Comparison of ENCODE assay signal across 9 mouse cellular contexts in the genomic region with DNA sequence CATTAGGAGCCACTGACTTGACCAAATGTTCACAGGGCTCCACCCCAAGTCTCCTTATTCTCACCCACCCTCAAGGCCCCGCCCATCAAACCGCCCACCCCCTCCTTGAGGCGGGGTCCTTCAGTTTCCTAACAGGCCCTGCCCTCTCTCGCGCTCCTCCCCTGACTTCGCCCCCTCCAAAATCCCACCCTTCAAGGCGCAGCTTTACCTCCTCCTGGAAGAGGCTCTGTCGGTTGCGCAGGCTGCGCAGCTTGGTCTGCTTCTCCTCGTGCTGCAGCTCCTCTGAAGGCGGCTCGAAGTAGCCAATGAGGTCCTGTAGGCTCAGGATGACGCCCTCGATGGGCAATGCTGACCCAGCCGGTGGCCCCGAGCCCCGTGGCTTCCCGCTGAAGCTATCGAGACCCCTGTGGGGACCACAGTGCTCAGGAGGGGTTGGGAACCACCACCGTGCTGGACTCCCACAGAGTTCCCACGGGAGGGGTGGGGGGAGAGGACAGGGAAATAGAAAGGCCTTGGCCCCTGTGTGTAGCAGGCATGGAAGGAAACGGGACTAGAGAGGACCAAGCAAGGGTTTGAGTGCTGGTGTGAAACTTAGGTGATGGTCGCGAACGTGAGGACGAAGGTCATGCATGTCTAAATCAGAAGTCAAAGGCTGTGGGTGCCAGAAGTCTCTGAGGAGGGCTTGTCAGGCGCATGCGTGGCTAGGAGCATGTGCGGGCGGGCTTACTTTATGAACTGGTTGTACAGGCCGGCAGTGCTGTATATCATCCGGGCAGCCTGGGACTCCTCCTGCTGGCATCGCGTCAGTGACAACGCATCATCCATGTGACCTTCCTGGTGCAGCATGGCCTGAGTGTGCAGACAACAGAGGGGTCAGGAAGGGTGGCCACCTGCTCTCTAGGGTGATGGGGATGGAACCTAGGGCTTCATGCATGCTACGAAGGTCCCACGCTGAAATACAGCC. TPM values are rescaled to one million over a fixed set of nuclear protein-coding genes. Genes with fewer than 3 reads are reported as not detected.
DNase-seq lines count a peak whose midpoint lies in the region; ATAC-seq and TF ChIP-seq lines count a peak whose summit lies in the region.
"Had no signal": no experiment of that assay in that cellular context is flagged by ENCODE, and none has a peak within 500 bp of the region (broad histone marks: within the 10 kb centered on the region; RNA-seq: fewer than 3 reads in every experiment).

No protein-coding gene starts in this region.

- no peak for ATAC-seq in heart, embryonic 13.5 days (ENCODE audit: extremely low read depth, insufficient number of reproducible peaks, low FRiP score, low TSS enrichment)
- ATAC-seq in kidney, embryonic 16.5 days (ENCODE audit: low FRiP score, low TSS enrichment): peak; percentile 73

- peaks cover 6% of the 10 kb centered on the region for H3K4me1 ChIP-seq in heart, embryonic 13.5 days
- H3K4me1 ChIP-seq in kidney, embryonic 16.5 days (ENCODE audit: insufficient read depth, low read length): peaks cover 7% of the 10 kb centered on the region

- peak overlapping the region; percentile 50 for H3K4me3 ChIP-seq in gastrocnemius, adult 2 months
- peak overlapping the region; percentile 27 for H3K4me3 ChIP-seq in heart, embryonic 13.5 days
- H3K4me3 ChIP-seq in kidney, embryonic 16.5 days (ENCODE audit: low read length): peak overlapping the region; percentile 34
- H3K4me3 ChIP-seq: erythroblast, embryonic 14.5 days had no signal

- peak; percentile 73 for DNase-seq in gastrocnemius, adult 2 months
- no peak for DNase-seq in gastrocnemius, adult 18-20 months (ENCODE audit: low spot score)
- DNase-seq in embryo, embryonic 11 days: peak; percentile 60
- DNase-seq in lung, adult 18-20 months: peak; percentile 59 to 68
- DNase-seq in ovary, postnatal 14 days (ENCODE audit: low spot score): peak; percentile 48
- no peak for DNase-seq in spleen, adult 18-20 months

- TF ChIP-seq CTCF in gastrocnemius, adult 2 months (IDR thresholded peaks at IDR 0.05): no peak

- H3K9ac ChIP-seq in heart, embryonic 13.5 days: peak overlapping the region; percentile 69
- H3K9ac ChIP-seq in kidney, embryonic 16.5 days (replicated peaks; ENCODE audit: low read length): peak overlapping the region; percentile 57

- H3K4me2 ChIP-seq in heart, embryonic 13.5 days: peak overlapping the region; percentile 63
- H3K4me2 ChIP-seq in kidney, embryonic 16.5 days (replicated peaks; ENCODE audit: low read depth, low read length): peak overlapping the region; percentile 53

- 24% methylated on average over 38 of the region's 38 CpGs for WGBS in heart, embryonic 13.5 days
- WGBS in kidney, embryonic 16.5 days: 25% methylated on average over 38 of the region's 38 CpGs

- peaks cover 17% of the 10 kb centered on the region for H3K27me3 ChIP-seq in heart, embryonic 13.5 days (replicated peaks)
- H3K27me3 ChIP-seq in kidney, embryonic 16.5 days (ENCODE audit: insufficient read depth, low read length): no peaks in the 10 kb centered on the region

- peak overlapping the region; percentile 72 for H3K27ac ChIP-seq in gastrocnemius, adult 2 months
- H3K27ac ChIP-seq in heart, embryonic 13.5 days (replicated peaks): no peak overlapping the region
- no peak overlapping the region for H3K27ac ChIP-seq in kidney, embryonic 16.5 days (ENCODE audit: low read length)

- H3K9me3 ChIP-seq in heart, embryonic 13.5 days: no peaks in the 10 kb centered on the region
- no peaks in the 10 kb centered on the region for H3K9me3 ChIP-seq in kidney, embryonic 16.5 days (ENCODE audit: low read length)

- intact Hi-C loops in gastrocnemius, adult 2 months (cut with DNase I): no loop called here

- no peaks in the 10 kb centered on the region for H3K36me3 ChIP-seq in heart, embryonic 13.5 days
- H3K36me3 ChIP-seq in kidney, embryonic 16.5 days (ENCODE audit: insufficient read depth, low read length): no peaks in the 10 kb centered on the region

RNA-seq across cellular contexts. Expression of a gene that starts 15.7 kb away (rescaled TPM):
- 1,000 to 10,000 TPM; 1,499 to 2,077 TPM for total RNA-seq in gastrocnemius, adult 2 months (2021)
- total RNA-seq in gastrocnemius, adult 18-20 months (2021): 1,000 to 10,000 TPM; 1,704 to 1,734 TPM
- 0.19 and 0.31 TPM in 2 replicates for polyA plus RNA-seq in heart, embryonic 13.5 days (2015; fragmentation: Nextera tagmentation; extraction: Ambion mirVana)
- 0.97 and 1.4 TPM in 2 replicates for polyA plus RNA-seq in kidney, embryonic 16.5 days (2015; fragmentation: Nextera tagmentation; extraction: Ambion mirVana)

RNA-seq across cellular contexts. Expression of a gene that starts 25.4 kb away (rescaled TPM):
- under 1 TPM; 0.61 to 0.84 TPM for total RNA-seq in gastrocnemius, adult 2 months (2021)
- under 1 TPM; 0.52 to 0.62 TPM for total RNA-seq in gastrocnemius, adult 18-20 months (2021)
- 0.56 and 0.62 TPM in 2 replicates for polyA plus RNA-seq in heart, embryonic 13.5 days (2015; fragmentation: Nextera tagmentation; extraction: Ambion mirVana)
- 0.66 and 0.84 TPM in 2 replicates for polyA plus RNA-seq in kidney, embryonic 16.5 days (2015; fragmentation: Nextera tagmentation; extraction: Ambion mirVana)

RNA-seq across cellular contexts. Expression of a gene that starts 46.8 kb away (rescaled TPM):
- 10 to 100 TPM; 10.2 to 11.5 TPM for total RNA-seq in gastrocnemius, adult 2 months (2021)
- total RNA-seq in gastrocnemius, adult 18-20 months (2021): 1 to 10 TPM; 9.1 to 9.4 TPM
- polyA plus RNA-seq in heart, embryonic 13.5 days (2015; fragmentation: Nextera tagmentation; extraction: Ambion mirVana): 11.0 and 11.9 TPM in 2 replicates
- 20.0 and 20.4 TPM in 2 replicates for polyA plus RNA-seq in kidney, embryonic 16.5 days (2015; fragmentation: Nextera tagmentation; extraction: Ambion mirVana)

Comparison
In these comparisons a context has a peak if more than half of its experiments do, and no peak if none do; other contexts are left out.
1. DNase-seq: peak in gastrocnemius, adult 2 months (single experiment), embryo, embryonic 11 days (single experiment), lung, adult 18-20 months (2 of 2) and ovary, postnatal 14 days (single experiment); none in gastrocnemius, adult 18-20 months (single experiment) and spleen, adult 18-20 months (0 of 2).
2. Peak in every context shown above with its lines, with median percentiles within 50 percentile points of each other: H3K4me3 ChIP-seq.